Mouse (Mus musculus): ENCODE measurements around the gene Hoxa13.

Hoxa13 gene

GRCm38 (mm10) chr6:52224895-52225611 is 35.6 kb downstream of the Hoxa13 start:
- DNase-seq (ENCODE audit: low read depth, low spot score) = no peak

- no peak for DNase-seq (ENCODE audit: low read depth, low spot score)
Observed at GRCm38 (mm10) chr6:52223939-52224760, 36.5 kb downstream of the Hoxa13 start.

- DNase-seq (ENCODE audit: low read depth, low spot score) = no peak
Observed at GRCm38 (mm10) chr6:52222729-52223128, 38.0 kb downstream of the Hoxa13 start.

GRCm38 (mm10) chr6:52221993-52222685 is 38.5 kb downstream of the Hoxa13 start:
- no peak for DNase-seq (ENCODE audit: low read depth, low spot score)

- DNase-seq (ENCODE audit: low read depth, low spot score) = no peak
Observed at GRCm38 (mm10) chr6:52221337-52221992, 39.2 kb downstream of the Hoxa13 start, which contains the start of gene Hoxa7. Gene Hoxa7, minus strand, starts transcription at chr6:52221854.

- DNase-seq (ENCODE audit: low read depth, low spot score) = no peak
Observed at GRCm38 (mm10) chr6:52220865-52221310, 39.8 kb downstream of the Hoxa13 start.

- no peak for DNase-seq (ENCODE audit: low read depth, low spot score)
Observed at GRCm38 (mm10) chr6:52220003-52220864, 40.4 kb downstream of the Hoxa13 start.

- no peak for DNase-seq (ENCODE audit: low read depth, low spot score)
Observed at GRCm38 (mm10) chr6:52219234-52219942, 41.3 kb downstream of the Hoxa13 start.

- DNase-seq (ENCODE audit: low read depth, low spot score) = no peak
Observed at GRCm38 (mm10) chr6:52218643-52219215, 42.0 kb downstream of the Hoxa13 start.

GRCm38 (mm10) chr6:52217895-52218642 is 42.6 kb downstream of the Hoxa13 start:
- DNase-seq (ENCODE audit: low read depth, low spot score) = no peak

- DNase-seq (ENCODE audit: low read depth, low spot score) = no peak
Observed at GRCm38 (mm10) chr6:52217459-52217768, 43.3 kb downstream of the Hoxa13 start.

GRCm38 (mm10) chr6:52216691-52217458 is 43.8 kb downstream of the Hoxa13 start:
- DNase-seq (ENCODE audit: low read depth, low spot score) = no peak

- DNase-seq (ENCODE audit: low read depth, low spot score) = no peak
Observed at GRCm38 (mm10) chr6:52215771-52216535, 44.7 kb downstream of the Hoxa13 start.

- no peak for DNase-seq (ENCODE audit: low read depth, low spot score)
Observed at GRCm38 (mm10) chr6:52215070-52215469, 45.6 kb downstream of the Hoxa13 start.

GRCm38 (mm10) chr6:52214271-52214670 is 46.4 kb downstream of the Hoxa13 start:
- DNase-seq (ENCODE audit: low read depth, low spot score) = no peak

- no peak for DNase-seq (ENCODE audit: low read depth, low spot score)
Observed at GRCm38 (mm10) chr6:52213119-52213986, 47.3 kb downstream of the Hoxa13 start, which contains the start of the genes Hoxa3 and Gm28308. Gene Hoxa3, minus strand, starts transcription at chr6:52213336. Gene Gm28308, minus strand, starts transcription at chr6:52213339.

Data from brain, embryonic 18.5 days (tissue).